Mouse (Mus musculus): Measurements from ENCODE around the gene Olfr1393. TPM values are rescaled to one million over a fixed set of nuclear protein-coding genes. Genes with fewer than 3 reads are reported as not detected.
A peak's percentile ranks its signal among the peaks of the same experiment; 100 is the strongest.

Gene Olfr1393
- total RNA-seq, 1 experiment, result not detected

GRCm38 (mm10) chr11:49242944-49243626 lies 35.0 kb upstream of the Olfr1393 start:
- no peaks in the 10 kb centered on the region for H3K36me3 ChIP-seq (ENCODE audit: control insufficient read depth, insufficient read depth, low read length, poor library complexity, severe bottlenecking)
- peak overlapping the region; percentile 78 for H3K9ac ChIP-seq (ENCODE audit: insufficient read depth, low read depth, low read length, poor library complexity, severe bottlenecking)
- H3K4me1 ChIP-seq (ENCODE audit: control insufficient read depth in 2 of 2, insufficient read depth in 2 of 2, low read length in 2 of 2, poor library complexity in 1 of 2), result peaks cover 2 to 6% of the 10 kb centered on the region in 2 experiments; a peak in 1 of 4 replicates
- H3K9me3 ChIP-seq (ENCODE audit: control insufficient read depth, insufficient read depth, low read depth, low read length), result no peaks in the 10 kb centered on the region
- DNase-seq (ENCODE audit: low read depth, low spot score), result no peak
- H3K4me3 ChIP-seq (ENCODE audit: insufficient read depth in 1 of 2, low read depth in 1 of 2, low read length in 2 of 2, poor library complexity in 1 of 2, severe bottlenecking in 1 of 2), result peak overlapping the region; percentile 68 to 83
- TF ChIP-seq CHD2 (IDR thresholded peaks at IDR 0.05; ENCODE audit: low read depth, low read length) (no peak), ZC3H11A (IDR thresholded peaks at IDR 0.05; ENCODE audit: borderline replicate concordance, low read depth, low read length) (no peak), MAFK (IDR thresholded peaks at IDR 0.05; ENCODE audit: insufficient read depth, low read depth, low read length) (no peak), ZNF384 (IDR thresholded peaks at IDR 0.05; ENCODE audit: low read depth, low read length) (no peak), HCFC1 (IDR thresholded peaks at IDR 0.05; ENCODE audit: borderline replicate concordance, insufficient read depth, low read length) (no peak)
- H3K27ac ChIP-seq (ENCODE audit: insufficient read depth, low read depth, low read length, poor library complexity, severe bottlenecking), result peak overlapping the region; percentile 18; the same call in 1 of the 2 replicates
- in situ Hi-C loops (cut with MboI; ENCODE audit: low sequenced_read_pairs in 2 of 2, unreplicated experiment in 2 of 2), result no loop called here

- peak; percentile 71; the same call in 1 of the 2 replicates for TF ChIP-seq HCFC1 (IDR thresholded peaks at IDR 0.05; ENCODE audit: borderline replicate concordance, insufficient read depth, low read length)
- no peak for TF ChIP-seq MAFK (IDR thresholded peaks at IDR 0.05; ENCODE audit: insufficient read depth, low read depth, low read length)
- Histone ChIP-seq H3K36me3 (ENCODE audit: control insufficient read depth, insufficient read depth, low read length, poor library complexity, severe bottlenecking) (no peaks in the 10 kb centered on the region), H3K9me3 (ENCODE audit: control insufficient read depth, insufficient read depth, low read depth, low read length) (no peaks in the 10 kb centered on the region), H3K9ac (ENCODE audit: insufficient read depth, low read depth, low read length, poor library complexity, severe bottlenecking) (peak within 1 kb of the TSS; percentile 78), H3K27ac (ENCODE audit: insufficient read depth, low read depth, low read length, poor library complexity, severe bottlenecking) (peak within 1 kb of the TSS; percentile 57; the same call in 1 of the 2 replicates), H3K4me1 (ENCODE audit: control insufficient read depth in 2 of 2, insufficient read depth in 2 of 2, low read length in 2 of 2, poor library complexity in 1 of 2) (peaks cover 2 to 7% of the 10 kb centered on the region in 2 experiments; a peak in 1 of 4 replicates), H3K4me3 (ENCODE audit: insufficient read depth in 1 of 2, low read depth in 1 of 2, low read length in 2 of 2, poor library complexity in 1 of 2, severe bottlenecking in 1 of 2) (peak within 1 kb of the TSS; percentile 68 to 83)
- in situ Hi-C loops (cut with MboI; ENCODE audit: low sequenced_read_pairs in 2 of 2, unreplicated experiment in 2 of 2), result no loop called here
- peak; percentile 94 for DNase-seq (ENCODE audit: low read depth, low spot score)
Measured at GRCm38 (mm10) chr11:49243727-49244594, 34.1 kb upstream of the Olfr1393 start, which contains the start of gene Mgat1. Gene Mgat1 (plus strand): TSS chr11:49244191.

GRCm38 (mm10) chr11:49244595-49244930 lies 33.5 kb upstream of the Olfr1393 start:
- TF ChIP-seq ZNF384 (IDR thresholded peaks at IDR 0.05; ENCODE audit: low read depth, low read length), result no peak
- TF ChIP-seq CHD2 (IDR thresholded peaks at IDR 0.05; ENCODE audit: low read depth, low read length), result no peak
- TF ChIP-seq MAFK (IDR thresholded peaks at IDR 0.05; ENCODE audit: insufficient read depth, low read depth, low read length), result no peak
- no peak for TF ChIP-seq ZC3H11A (IDR thresholded peaks at IDR 0.05; ENCODE audit: borderline replicate concordance, low read depth, low read length)
- no peak for TF ChIP-seq HCFC1 (IDR thresholded peaks at IDR 0.05; ENCODE audit: borderline replicate concordance, insufficient read depth, low read length)
- H3K36me3 ChIP-seq (ENCODE audit: control insufficient read depth, insufficient read depth, low read length, poor library complexity, severe bottlenecking), result no peaks in the 10 kb centered on the region
- peak overlapping the region; percentile 57; the same call in 1 of the 2 replicates for H3K27ac ChIP-seq (ENCODE audit: insufficient read depth, low read depth, low read length, poor library complexity, severe bottlenecking)
- peak overlapping the region; percentile 56 to 65 for H3K4me3 ChIP-seq (ENCODE audit: insufficient read depth in 1 of 2, low read depth in 1 of 2, low read length in 2 of 2, poor library complexity in 1 of 2, severe bottlenecking in 1 of 2)
- H3K9me3 ChIP-seq (ENCODE audit: control insufficient read depth, insufficient read depth, low read depth, low read length), result no peaks in the 10 kb centered on the region
- in situ Hi-C loops (cut with MboI; ENCODE audit: low sequenced_read_pairs in 2 of 2, unreplicated experiment in 2 of 2), result no loop called here
- no peak for DNase-seq (ENCODE audit: low read depth, low spot score)
- H3K4me1 ChIP-seq (ENCODE audit: control insufficient read depth in 2 of 2, insufficient read depth in 2 of 2, low read length in 2 of 2, poor library complexity in 1 of 2), result peaks cover 2 to 7% of the 10 kb centered on the region in 2 experiments; a peak in 2 of 4 replicates
- peak overlapping the region; percentile 61; the same call in 1 of the 2 replicates for H3K9ac ChIP-seq (ENCODE audit: insufficient read depth, low read depth, low read length, poor library complexity, severe bottlenecking)

- no peaks in the 10 kb centered on the region for H3K9me3 ChIP-seq (ENCODE audit: control insufficient read depth, insufficient read depth, low read depth, low read length)
- no peak overlapping the region for H3K27ac ChIP-seq (ENCODE audit: insufficient read depth, low read depth, low read length, poor library complexity, severe bottlenecking)
- in situ Hi-C loops (cut with MboI; ENCODE audit: low sequenced_read_pairs in 2 of 2, unreplicated experiment in 2 of 2), result no loop called here
- no peak for TF ChIP-seq ZC3H11A (IDR thresholded peaks at IDR 0.05; ENCODE audit: borderline replicate concordance, low read depth, low read length)
- no peak for TF ChIP-seq HCFC1 (IDR thresholded peaks at IDR 0.05; ENCODE audit: borderline replicate concordance, insufficient read depth, low read length)
- no peak for TF ChIP-seq MAFK (IDR thresholded peaks at IDR 0.05; ENCODE audit: insufficient read depth, low read depth, low read length)
- no peak for TF ChIP-seq CHD2 (IDR thresholded peaks at IDR 0.05; ENCODE audit: low read depth, low read length)
- TF ChIP-seq ZNF384 (IDR thresholded peaks at IDR 0.05; ENCODE audit: low read depth, low read length), result no peak
- H3K4me3 ChIP-seq (ENCODE audit: insufficient read depth in 1 of 2, low read depth in 1 of 2, low read length in 2 of 2, poor library complexity in 1 of 2, severe bottlenecking in 1 of 2), result peak overlapping the region; percentile 50 to 56
- H3K4me1 ChIP-seq (ENCODE audit: control insufficient read depth in 2 of 2, insufficient read depth in 2 of 2, low read length in 2 of 2, poor library complexity in 1 of 2), result peaks cover 3 to 11% of the 10 kb centered on the region in 2 experiments; a peak in 3 of 4 replicates
- no peak overlapping the region for H3K9ac ChIP-seq (ENCODE audit: insufficient read depth, low read depth, low read length, poor library complexity, severe bottlenecking)
- H3K36me3 ChIP-seq (ENCODE audit: control insufficient read depth, insufficient read depth, low read length, poor library complexity, severe bottlenecking), result no peaks in the 10 kb centered on the region
- no peak for DNase-seq (ENCODE audit: low read depth, low spot score)
Measured at GRCm38 (mm10) chr11:49245176-49245575, 32.9 kb upstream of the Olfr1393 start.
